Mouse (Mus musculus) 416B (cell line): ENCODE results near the gene Magohb.
"Not testable (repeated sequence)": the region's sequence is repeated elsewhere in the genome, so short reads cannot be mapped to it uniquely, and the experiment has no call there.

ENCODE experiments used
- DNase-seq: peaks from one replicate; pipeline ENCODE4 v3.0.0; 2011; ENCODE audit warnings: low read depth

Gene Magohb

DNA sequence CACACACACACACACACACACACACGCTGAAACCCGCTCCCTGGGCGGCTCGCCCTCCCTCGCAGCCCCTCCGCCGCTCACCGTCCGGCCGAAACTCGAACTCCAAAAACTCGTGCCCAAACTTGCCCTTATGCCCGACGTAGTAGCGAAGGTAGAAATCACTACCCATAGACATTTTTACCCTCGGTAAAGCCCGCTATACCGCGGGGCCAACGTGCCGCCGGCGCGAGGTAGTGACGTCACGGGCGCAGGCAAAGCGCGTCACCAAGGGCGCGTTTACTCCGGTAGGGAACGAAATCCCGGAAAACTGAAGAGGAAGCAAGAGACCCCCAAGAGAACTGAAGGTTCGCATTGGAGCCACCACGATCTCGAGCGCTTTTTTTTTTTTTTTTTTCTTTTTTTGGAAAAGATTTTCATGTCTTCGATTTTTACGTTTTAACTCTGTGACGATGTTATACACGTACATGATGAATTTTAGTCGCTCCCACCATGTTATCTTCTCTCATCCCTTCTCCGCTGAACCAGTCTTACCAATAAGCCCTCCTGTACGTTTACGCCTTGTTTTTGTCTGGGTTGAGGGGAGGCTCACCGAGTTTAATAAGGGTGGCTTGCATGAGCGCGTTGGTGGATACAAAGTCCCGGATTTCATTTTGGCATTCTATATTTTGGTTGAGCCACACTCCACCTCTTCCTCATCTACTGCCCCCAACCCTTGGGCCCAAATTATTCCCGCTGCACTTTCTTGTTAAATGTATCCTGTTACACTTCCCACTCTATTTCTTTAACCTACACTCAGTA is at the start of gene Magohb:
Gene Magohb (minus strand): TSS at position 254 of the 798 bp plus-strand sequence.
- DNase-seq, result peak; percentile 80

DNA sequence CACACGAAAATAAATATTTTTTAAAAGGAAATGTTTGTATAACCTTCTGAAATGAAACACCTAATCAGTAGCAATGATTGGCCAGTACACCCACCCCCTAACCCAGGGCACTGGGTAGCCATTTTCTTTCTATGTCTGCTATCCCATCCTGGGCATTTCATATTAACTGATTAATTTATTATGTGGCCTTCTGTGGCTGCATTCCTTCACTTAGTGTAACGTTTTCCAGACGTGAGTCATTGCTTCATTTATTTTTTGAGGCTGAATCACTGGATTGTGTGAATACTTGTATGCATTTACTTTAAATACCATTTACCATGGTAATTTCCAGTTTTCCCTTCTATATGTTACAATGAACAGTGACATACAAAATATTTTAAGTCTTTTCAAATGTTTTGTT is 47.0 kb upstream of the Magohb start:
- no peak for DNase-seq

DNA sequence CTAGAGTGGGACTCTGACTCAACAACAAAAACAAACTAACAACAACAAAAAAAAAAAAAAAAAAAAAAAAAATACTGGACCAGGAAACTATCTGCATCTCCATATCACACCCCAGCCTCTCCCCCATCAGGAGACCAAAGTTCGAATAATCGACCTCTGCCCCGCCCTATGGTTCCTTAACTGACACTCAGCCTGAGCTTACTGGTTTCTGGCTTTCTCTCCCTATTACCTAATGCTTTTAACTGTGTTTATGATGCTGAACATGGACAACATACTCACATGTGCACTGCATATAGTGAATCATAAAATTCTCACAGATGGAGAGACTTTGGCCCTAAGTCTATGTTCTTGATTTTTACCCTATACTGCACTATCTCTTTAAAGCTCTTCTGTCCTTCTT is 46.3 kb upstream of the Magohb start:
- no peak for DNase-seq

DNA sequence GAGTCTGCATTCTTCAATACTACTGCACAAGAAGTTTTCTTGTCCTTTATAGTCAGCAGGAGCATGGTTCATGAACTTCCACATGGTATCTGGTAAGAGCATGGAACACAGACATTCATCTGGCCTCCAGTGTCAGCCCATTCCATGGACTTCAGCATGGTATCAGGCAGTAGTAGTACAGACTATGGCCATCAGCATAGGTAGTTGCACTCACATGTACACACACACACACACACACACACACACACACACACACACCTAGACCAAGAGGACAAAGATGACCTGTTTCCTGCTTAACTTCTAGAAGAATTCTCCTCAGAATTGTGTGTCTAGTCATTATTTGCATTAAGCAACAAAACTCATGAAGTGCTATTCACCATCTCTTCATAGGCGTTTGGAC is 45.7 kb upstream of the Magohb start:
- DNase-seq, result no peak

DNA sequence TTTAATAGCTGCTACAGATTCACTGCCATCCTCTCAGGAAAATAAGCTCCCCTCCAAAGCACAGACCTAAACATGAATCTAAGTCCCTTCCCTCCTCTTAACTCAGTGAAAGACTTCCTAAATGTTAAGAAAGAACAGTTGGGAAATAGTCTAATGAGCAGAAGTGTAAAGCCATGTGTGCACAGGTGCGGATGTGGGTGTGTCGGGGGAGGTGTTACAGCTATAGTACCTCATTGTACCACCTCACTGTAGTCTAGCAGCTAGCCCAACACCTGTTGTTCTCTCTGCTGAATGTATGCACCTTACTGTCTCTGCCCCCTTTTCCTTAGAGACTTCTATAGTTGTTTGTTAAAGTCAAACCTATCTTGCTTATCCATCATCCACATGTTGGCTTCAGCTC is 34.0 kb upstream of the Magohb start:
- DNase-seq, result no peak

DNA sequence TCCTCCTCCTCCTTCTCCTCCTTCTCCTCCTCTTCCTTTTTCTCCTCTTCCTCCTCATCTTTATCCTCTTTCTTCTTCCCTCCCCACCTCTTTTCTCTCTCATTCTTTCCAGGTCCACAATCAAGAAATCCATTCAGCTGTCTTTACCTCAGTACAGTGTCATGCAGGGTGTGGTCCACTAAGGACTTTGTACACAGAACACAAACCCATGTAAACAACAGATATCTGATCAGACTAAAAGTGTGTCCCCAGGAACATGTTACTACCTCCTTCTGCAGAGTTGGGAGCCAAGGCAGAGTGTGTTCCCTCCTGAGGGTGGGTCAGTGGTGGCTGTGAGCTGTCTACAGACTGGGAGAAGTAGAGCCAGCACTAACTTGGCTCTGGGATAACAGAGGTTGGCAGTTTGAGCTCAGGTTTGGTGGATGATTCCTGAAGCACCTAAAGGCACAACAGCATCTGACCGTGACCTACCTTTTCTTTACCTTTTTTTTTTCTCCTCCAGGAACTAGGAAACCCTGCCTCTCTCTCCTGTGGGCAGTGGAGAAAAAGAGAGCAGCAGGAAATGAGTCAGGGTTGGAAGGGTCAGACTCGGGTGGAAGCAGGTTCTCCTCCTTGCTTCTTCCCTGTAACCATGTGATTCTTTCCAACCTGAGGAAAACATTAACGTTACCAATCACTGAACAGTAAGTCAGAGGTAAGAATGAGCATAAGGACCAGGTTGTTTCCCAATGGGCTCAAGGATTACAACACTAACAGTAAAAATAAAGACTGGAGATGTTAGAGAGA is 29.0 kb upstream of the Magohb start:
- DNase-seq, result no peak

DNA sequence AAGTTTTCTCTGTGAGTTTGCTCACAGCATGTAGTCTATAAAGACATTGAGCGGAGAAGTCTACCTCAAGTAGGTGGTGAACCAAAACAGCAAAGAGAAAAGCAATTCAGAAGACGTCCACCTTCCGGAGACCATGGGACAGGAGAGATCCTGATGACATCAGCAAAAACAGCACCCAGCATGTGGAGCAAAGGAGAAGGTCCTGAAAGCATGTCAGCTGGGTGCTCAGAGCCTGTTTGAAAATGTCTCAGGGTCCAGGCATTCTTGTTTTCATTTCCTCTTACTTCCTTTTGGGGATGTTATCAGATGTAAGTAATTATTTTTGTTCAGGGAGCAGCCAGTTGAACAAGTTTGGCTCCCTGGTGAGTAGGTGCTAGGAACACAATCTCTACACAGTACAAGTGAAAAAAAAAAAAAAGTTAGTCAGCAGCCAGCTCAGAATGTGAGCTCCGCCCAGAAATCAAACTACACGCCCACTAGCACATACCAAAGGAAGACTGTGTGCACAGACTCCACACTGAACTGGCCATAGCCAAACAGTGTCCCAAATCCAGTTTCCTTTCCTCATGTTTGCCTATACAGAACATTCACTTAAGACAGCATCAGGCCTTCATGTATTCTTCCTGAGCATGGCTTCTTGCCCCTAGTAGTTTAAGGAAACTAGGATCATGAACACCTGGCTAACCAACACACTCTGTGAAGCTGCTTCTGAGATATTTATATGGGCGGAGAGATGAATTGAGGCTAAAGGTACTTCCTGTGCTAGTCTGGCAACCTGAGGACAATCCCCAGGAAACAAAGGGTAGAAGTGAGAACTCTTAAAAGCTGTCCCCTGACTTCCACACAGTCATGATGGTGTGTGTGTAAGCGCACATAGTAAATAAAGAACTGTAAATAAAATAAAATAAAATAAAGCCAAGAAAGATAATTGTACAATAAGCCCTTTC is 23.4 kb upstream of the Magohb start:
- DNase-seq, result peak; percentile 30

DNA sequence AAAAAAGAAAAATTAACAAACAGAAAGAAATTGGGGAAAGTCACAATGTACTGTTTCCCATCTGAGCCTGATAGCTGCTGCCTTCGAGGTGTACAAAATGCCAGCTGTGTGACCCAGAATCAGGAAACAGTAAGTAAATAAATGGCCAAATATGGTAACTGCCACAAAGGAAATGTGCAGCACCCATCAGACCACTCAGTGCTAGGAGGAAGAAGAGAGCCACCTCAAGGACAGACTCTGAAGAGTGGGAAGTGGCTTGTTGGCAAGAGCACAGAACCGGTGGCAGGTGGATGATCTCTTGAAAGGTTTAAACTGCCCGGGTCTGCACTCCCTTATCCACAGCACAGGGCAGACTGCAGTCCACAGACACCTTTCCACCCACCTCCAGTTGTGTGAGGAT is 15.0 kb upstream of the Magohb start:
- peak; percentile 69 for DNase-seq

DNA sequence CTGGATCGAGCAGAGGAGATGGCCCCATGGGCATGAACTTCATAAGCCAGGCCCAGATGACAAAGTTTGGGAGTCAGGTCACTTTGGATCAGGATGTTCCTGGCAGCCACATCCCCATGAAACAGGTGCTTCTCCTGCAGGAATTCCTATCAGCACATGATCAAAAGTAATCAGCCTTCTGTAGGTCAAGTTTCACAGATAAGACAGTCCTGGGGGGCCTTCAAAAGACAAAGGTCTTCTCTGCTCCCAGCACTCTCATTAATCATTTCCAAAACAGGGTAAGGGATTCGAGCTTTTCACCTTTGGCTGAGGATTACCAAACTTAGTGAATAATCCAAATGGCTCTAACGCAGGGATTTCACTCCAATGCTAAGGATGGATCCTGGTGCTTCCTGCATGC is 11.7 kb upstream of the Magohb start:
- DNase-seq, result no peak

DNA sequence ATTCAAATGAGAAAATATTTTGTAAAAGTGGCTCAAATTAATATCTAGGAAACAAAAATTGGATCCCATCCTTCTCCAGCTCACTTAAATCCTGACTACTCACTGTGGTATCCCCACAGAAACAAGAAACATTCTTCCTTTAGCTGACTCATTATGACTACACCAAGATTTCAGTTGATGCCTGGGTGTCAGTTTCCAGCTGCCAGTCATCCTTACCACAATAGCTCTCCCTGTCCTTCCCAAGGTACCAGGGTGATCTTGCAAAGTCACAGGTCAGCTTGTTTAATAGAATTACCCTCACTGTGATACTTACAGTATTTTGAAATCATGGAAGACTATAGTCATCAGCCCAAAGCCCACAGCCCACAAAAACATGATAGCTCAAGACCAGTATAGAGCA is 5.5 kb upstream of the Magohb start:
- DNase-seq, result peak; percentile 96

DNA sequence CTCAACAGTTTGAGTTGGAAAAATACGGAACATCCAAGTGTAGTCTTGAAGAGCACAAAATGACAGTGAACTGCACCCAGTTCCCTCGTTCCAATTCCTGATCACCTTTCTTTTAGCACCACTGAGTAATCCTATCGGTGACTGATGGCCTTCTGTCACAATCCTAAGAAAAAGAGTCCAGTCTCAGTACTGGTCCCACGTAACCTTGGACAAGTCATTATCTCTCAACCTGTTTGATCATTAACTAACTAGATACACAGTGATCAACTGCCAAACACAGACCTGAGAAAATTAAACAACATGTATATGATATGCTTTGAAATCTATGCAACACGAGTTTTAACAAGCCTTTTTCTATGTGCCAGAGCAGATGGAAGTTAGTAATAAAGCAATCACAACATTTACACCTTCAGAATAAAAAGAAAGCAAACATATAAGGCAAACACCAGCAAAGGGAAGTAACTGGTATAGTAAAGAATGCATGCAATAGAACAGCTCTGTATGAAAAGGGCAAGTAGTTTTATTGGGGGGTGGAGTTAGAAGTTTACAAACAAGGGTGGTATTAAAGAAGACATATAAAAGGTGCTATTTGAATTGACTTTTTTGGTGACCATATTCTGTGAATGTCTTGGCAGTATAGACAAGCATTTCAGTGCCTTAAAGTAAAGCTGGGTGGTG is 1.5 kb upstream of the Magohb start:
- DNase-seq, result no peak

DNA sequence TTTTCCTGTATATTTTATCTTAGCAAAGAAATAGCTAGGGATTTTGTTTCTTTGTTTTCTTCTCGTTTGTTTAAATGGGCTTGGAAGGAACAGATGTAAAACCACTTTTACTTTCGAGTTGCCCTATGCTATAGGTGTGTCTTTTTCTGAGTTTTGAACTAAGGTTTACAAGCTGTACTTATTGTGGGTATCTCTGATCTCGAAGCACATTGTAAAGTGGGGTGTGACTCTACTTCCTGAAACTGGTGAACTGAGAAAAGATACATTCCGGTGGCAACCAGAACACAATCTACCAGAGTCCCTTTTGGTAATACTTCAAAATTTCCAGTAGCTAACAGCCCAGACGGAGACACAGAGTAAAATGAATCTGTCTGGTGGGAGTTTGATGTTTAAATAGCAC is 872 bp upstream of the Magohb start:
- no peak for DNase-seq

DNA sequence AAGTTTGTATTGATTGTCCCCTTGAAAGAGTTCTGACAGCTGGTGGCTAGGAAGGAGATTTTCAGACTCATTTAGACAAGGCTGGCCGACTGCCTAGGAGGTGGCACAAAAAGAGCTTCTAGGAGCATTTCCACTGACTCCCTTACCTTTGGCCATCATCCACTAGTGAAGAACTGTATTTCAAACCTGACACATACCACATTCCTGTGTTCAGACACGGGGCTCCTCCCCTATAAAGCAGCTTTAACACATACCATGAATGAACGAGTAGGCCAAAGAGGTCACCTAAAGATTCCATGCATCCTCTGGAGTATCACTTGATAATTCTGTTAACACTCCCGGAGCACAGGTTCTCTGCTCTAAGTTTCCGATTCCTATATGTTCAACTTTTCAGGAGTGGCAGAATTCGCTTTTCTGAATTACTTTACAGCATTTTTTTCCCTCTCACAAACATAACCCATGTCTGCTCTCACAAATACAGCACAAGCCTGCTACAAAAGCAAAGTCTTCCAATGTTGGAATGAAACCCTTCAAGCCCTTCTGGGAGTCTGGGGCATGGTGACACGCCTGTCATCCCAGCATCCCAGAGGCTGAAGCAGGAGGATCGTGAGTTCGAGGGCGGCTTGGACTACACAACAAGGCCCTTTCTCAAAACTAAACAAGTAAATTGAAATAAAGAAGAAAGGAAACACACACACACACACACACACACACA is 611 bp downstream of the Magohb start:
- peak; percentile 51 for DNase-seq

DNA sequence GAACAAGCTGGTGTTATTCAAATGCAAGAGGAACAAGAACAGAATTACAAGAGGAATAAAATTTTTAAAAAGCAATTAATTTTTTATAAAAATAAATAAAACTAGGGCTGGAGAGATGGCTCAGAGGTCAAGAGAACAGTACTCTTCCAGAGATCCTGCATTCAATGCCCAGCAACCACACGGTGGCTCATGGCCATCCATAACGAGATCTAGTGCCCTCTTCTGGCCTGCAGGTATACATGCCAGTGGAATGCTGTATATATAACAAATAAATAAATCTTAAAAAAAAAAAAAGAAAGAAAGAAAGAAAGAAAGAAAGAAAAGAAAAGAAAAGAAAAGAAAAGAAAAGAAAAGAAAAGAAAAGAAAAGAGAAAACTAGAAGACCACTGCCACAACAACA is 2.6 kb downstream of the Magohb start:
- peak; percentile 78 for DNase-seq

DNA sequence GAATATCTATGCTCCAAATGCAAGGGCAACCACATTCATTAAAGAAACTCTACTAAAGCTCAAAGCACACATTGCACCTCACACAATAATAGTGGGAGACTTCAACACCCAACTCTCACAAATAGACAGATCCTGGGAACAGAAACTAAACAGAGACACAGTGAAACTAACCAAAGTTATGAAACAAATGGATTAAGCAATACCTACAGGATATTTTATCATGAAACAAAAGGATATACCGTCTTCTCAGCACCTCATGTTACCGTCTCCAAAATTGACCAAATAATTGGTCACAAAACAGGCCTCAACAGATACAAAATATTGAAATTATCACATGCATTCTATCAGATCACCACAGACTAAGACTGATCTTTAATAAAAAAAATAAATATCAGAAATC is 14.9 kb downstream of the Magohb start:
- DNase-seq, result not testable (repeated sequence)

DNA sequence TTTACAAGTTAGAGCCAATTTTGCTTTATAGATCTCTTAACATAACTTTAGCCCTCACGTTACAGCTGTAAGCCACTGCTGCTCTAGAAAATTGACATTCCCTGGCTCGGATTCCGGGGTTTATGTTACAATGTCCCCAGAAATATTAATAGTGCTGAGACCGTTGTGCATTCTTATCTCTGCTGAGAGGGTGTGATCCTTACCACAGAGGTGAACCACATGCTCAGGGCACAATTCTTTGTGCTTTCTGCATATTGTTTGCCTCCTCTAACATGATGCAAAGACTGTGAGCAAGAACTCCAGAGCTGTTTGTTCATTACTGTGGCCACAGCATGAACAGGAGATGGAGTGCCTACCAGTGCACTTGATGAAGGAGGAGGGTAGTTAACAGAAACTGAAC is 16.4 kb downstream of the Magohb start:
- DNase-seq, result peak; percentile 79

DNA sequence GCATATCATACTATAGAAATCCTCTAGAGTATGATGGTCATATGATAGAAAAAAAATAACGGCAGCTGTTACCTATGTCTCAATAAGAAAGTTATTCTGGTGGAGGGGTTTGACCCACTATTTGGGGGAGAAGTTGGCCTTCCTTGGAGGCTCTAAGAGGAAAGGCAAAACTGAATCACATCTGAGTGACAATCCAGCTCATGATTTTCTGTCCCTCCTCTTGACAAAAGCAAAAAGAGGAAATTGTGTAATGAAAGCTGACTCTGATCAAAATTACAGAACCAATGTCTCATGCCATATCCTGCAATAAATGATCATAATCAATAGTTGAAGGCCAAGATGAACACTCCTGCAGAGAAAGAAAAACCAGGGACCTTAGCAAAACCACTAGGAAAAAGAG is 20.7 kb downstream of the Magohb start:
- peak; percentile 57 for DNase-seq

DNA sequence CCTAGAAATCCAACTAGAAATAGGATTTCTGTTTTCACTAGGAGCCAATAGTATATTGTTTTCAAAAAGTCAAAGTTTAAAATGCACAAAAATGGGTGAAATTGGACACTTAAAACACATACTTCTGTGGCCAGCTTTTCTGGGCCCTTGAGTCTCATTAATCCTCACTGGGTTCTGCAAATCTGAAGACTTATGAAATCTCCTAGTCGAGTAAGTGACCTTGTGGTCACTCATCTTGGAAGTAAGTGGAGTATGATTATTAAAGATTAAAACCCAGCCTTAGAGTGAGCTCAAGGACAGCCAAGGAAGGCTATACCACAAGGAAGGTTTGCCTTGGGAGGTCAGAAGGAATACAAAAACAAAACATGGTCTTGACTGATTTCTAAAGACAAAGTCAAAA is 22.7 kb downstream of the Magohb start:
- DNase-seq, result peak; percentile 54

DNA sequence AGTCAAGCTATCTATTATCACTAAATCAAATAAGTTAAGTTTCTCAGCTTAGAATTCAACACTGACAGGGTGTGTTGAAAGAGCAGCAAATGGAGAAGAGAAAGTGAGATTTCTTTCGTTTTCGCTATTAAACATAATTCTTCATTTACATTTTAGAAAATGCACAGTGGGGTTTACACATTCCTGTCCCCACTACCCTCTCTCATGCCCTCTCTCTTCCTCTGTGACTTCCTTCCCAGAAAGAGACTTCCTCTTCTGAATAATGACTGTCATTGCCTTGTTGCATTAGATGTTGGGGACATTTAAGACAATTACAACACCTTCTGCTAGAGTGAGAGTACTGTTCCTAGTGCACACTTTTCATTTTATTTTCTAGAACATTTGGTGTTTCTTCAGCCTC is 23.4 kb downstream of the Magohb start:
- DNase-seq, result no peak

DNA sequence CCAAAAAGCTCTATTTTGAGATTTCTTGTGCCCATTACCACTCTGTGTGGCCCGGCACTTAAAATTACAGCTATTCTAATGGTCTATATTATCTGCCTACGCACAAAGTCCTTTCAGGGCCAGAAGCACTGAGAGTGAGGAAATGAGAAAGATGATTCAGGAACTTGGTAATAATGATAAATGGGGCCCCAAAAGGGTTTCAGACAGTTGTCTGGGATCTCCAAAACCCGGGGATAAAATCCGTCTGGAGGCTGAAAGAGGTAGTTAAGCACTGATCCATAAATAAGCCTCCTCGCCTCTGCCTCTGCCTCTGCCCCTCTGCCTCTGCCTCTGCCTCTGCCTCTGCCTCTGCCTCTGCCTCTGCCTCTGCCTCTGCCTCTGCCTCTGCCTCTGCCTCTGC is 28.9 kb downstream of the Magohb start:
- DNase-seq, result no peak

DNA sequence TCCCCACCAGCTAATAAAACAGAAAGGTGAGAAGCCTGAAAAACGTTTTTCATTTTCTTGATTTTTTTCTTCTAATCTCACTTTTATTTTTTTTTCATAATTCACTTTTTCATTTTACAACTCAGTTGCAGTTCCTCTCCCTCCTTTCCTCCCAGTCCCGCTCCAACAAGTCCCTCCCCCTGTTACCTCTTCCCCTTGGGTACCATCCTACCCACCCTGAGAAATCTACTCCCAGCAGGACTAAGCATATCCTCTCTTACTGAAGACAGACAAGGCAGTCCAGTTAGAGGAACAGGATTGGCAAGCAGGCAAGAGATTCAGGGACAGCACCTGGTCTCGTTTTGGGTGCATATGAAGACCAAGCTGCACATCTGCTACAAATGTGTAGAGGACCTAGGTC is 30.3 kb downstream of the Magohb start:
- no peak for DNase-seq
